Mouse (Mus musculus) forebrain, embryonic 13.5 days (tissue): ENCODE results near the gene BC034090. TPM values are rescaled to one million over a fixed set of nuclear protein-coding genes. Genes with fewer than 3 reads are reported as not detected.
A peak's percentile ranks its signal among the peaks of the same experiment; 100 is the strongest.
"Not testable (repeated sequence)": the region's sequence is repeated elsewhere in the genome, so short reads cannot be mapped to it uniquely, and the experiment has no call there.

ENCODE experiments used
- ATAC-seq: fragments of 200-750 bp; cut with Nextera tagmentation; 2 replicates; pipeline ENCODE4 v1.8.0; 2017
- H3K27ac ChIP-seq: fragments of 300-500 bp; sonication (generic); 2 replicates; pipeline ENCODE4 v1.5.1; 2015; ENCODE audit warnings: inconsistent platforms, mild to moderate bottlenecking, moderate library complexity
- H3K27me3 ChIP-seq: fragments of 300-500 bp; sonication (generic); 2 replicates; pipeline ENCODE4 v1.6.1; 2015; ENCODE audit warnings: mild to moderate bottlenecking, inconsistent platforms
- H3K36me3 ChIP-seq: fragments of 300-500 bp; sonication (generic); 2 replicates; pipeline ENCODE4 v1.6.1; 2015; ENCODE audit warnings: mild to moderate bottlenecking, inconsistent platforms; ENCODE audit not compliant: poor library complexity, severe bottlenecking
- H3K4me1 ChIP-seq: fragments of 300-500 bp; sonication (generic); 2 replicates; pipeline ENCODE4 v1.6.1; 2015; ENCODE audit warnings: inconsistent platforms
- H3K4me2 ChIP-seq: fragments of 300-500 bp; sonication (generic); 2 replicates; pipeline ENCODE4 v1.6.1; 2015; ENCODE audit warnings: inconsistent platforms, mild to moderate bottlenecking, moderate library complexity
- H3K4me3 ChIP-seq: fragments of 300-500 bp; sonication (generic); 2 replicates; pipeline ENCODE4 v1.5.1; 2015; ENCODE audit warnings: mild to moderate bottlenecking, inconsistent platforms
- H3K9ac ChIP-seq: fragments of 300-500 bp; sonication (generic); 2 replicates; pipeline ENCODE4 v1.6.1; 2015; ENCODE audit warnings: mild to moderate bottlenecking, inconsistent platforms
- H3K9me3 ChIP-seq: fragments of 300-500 bp; sonication (generic); replicated peaks from 2 replicates; pipeline ENCODE4 v1.6.1; 2016; ENCODE audit warnings: inconsistent platforms
- WGBS: fragments of 180-500 bp; shearing (Covaris S2); methylation state at CpG from one replicate; pipeline ENCODE4 v1.1.7; 2015; 5-methylcytosine and 5-hydroxymethylcytosine counted together
- polyA plus RNA-seq: library from polyadenylated mRNA; unstranded; fragments of >200 nt; fragmentation: Nextera tagmentation; extraction: Ambion mirVana; gene quantifications from 2 replicates; pipeline ENCODE4 v1.2.1, GENCODE M21; 2015

BC034090 gene
- polyA plus RNA-seq, 1 experiment from 2014 or later = 3.4 TPM

GRCm38 (mm10) chr1:155262496-155262895 lies 18.3 kb upstream of the BC034090 start:
- H3K4me2 ChIP-seq, H3K9ac ChIP-seq, H3K36me3 ChIP-seq, H3K9me3 ChIP-seq, ATAC-seq, H3K4me3 ChIP-seq, H3K4me1 ChIP-seq, H3K27me3 ChIP-seq, H3K27ac ChIP-seq: not testable (repeated sequence)
- 92% methylated on average over 10 of the region's 10 CpGs for WGBS

GRCm38 (mm10) chr1:155254309-155254708 lies 10.1 kb upstream of the BC034090 start:
- ATAC-seq = no peak
- no peak overlapping the region for H3K4me2 ChIP-seq
- H3K27ac ChIP-seq = no peak overlapping the region
- no peaks in the 10 kb centered on the region for H3K9me3 ChIP-seq
- no peaks in the 10 kb centered on the region for H3K27me3 ChIP-seq
- WGBS = 86% methylated on average over 8 of the region's 8 CpGs
- no peaks in the 10 kb centered on the region for H3K4me1 ChIP-seq
- no peak overlapping the region for H3K9ac ChIP-seq
- H3K4me3 ChIP-seq = no peak overlapping the region
- H3K36me3 ChIP-seq = no peaks in the 10 kb centered on the region

GRCm38 (mm10) chr1:155253126-155253525 lies 8.9 kb upstream of the BC034090 start:
- no peak overlapping the region for H3K27ac ChIP-seq
- H3K27me3 ChIP-seq = no peaks in the 10 kb centered on the region
- H3K4me2 ChIP-seq = no peak overlapping the region
- WGBS = 77% methylated on average over 12 of the region's 12 CpGs
- H3K4me1 ChIP-seq = no peaks in the 10 kb centered on the region
- H3K4me3 ChIP-seq = no peak overlapping the region
- H3K36me3 ChIP-seq = no peaks in the 10 kb centered on the region
- H3K9ac ChIP-seq = no peak overlapping the region
- ATAC-seq = no peak
- H3K9me3 ChIP-seq = no peaks in the 10 kb centered on the region

GRCm38 (mm10) chr1:155252631-155253121 lies 8.4 kb upstream of the BC034090 start:
- Histone ChIP-seq H3K9ac (no peak overlapping the region), H3K36me3 (no peaks in the 10 kb centered on the region), H3K4me1 (no peaks in the 10 kb centered on the region), H3K27ac (no peak overlapping the region), H3K9me3 (no peaks in the 10 kb centered on the region), H3K4me3 (no peak overlapping the region), H3K4me2 (no peak overlapping the region), H3K27me3 (no peaks in the 10 kb centered on the region)
- WGBS = 62% methylated on average over 6 of the region's 6 CpGs
- no peak for ATAC-seq

GRCm38 (mm10) chr1:155251596-155251995 lies 7.4 kb upstream of the BC034090 start:
- Histone ChIP-seq H3K9me3 (no peaks in the 10 kb centered on the region), H3K4me3 (no peak overlapping the region), H3K4me2 (no peak overlapping the region), H3K27me3 (no peaks in the 10 kb centered on the region), H3K9ac (no peak overlapping the region), H3K36me3 (no peaks in the 10 kb centered on the region), H3K27ac (no peak overlapping the region), H3K4me1 (no peaks in the 10 kb centered on the region)
- 85% methylated on average over 5 of the region's 5 CpGs for WGBS
- ATAC-seq = no peak

GRCm38 (mm10) chr1:155250531-155251135 lies 6.4 kb upstream of the BC034090 start:
- H3K27ac ChIP-seq = no peak overlapping the region
- H3K4me1 ChIP-seq = no peaks in the 10 kb centered on the region
- H3K36me3 ChIP-seq = no peaks in the 10 kb centered on the region
- WGBS = 31% methylated on average over 4 of the region's 4 CpGs
- no peak overlapping the region for H3K9ac ChIP-seq
- no peaks in the 10 kb centered on the region for H3K9me3 ChIP-seq
- H3K4me3 ChIP-seq = no peak overlapping the region
- no peak overlapping the region for H3K4me2 ChIP-seq
- peaks cover 1% of the 10 kb centered on the region for H3K27me3 ChIP-seq
- no peak for ATAC-seq

- Histone ChIP-seq H3K4me3 (no peak overlapping the region), H3K4me2 (no peak overlapping the region), H3K27ac (no peak overlapping the region), H3K36me3 (no peaks in the 10 kb centered on the region), H3K4me1 (peaks cover under 1% of the 10 kb centered on the region; the same call in 1 of the 2 replicates), H3K27me3 (peaks cover 8% of the 10 kb centered on the region), H3K9me3 (no peaks in the 10 kb centered on the region), H3K9ac (no peak overlapping the region)
- WGBS = 30% methylated on average over 5 of the region's 5 CpGs
- no peak for ATAC-seq
Measured at GRCm38 (mm10) chr1:155249896-155250295, 5.7 kb upstream of the BC034090 start.

GRCm38 (mm10) chr1:155248041-155248440 lies 3.8 kb upstream of the BC034090 start:
- Histone ChIP-seq H3K9me3 (no peaks in the 10 kb centered on the region), H3K27ac (no peak overlapping the region), H3K4me3 (no peak overlapping the region), H3K27me3 (peaks cover 24% of the 10 kb centered on the region), H3K9ac (no peak overlapping the region), H3K4me1 (peaks cover 13% of the 10 kb centered on the region), H3K36me3 (no peaks in the 10 kb centered on the region), H3K4me2 (no peak overlapping the region)
- ATAC-seq = no peak
- 74% methylated on average over 5 of the region's 5 CpGs for WGBS

GRCm38 (mm10) chr1:155247441-155247840 lies 3.2 kb upstream of the BC034090 start:
- H3K27me3 ChIP-seq = peaks cover 25% of the 10 kb centered on the region
- H3K4me1 ChIP-seq = peaks cover 13% of the 10 kb centered on the region
- WGBS = 53% methylated on average over 5 of the region's 5 CpGs
- H3K9me3 ChIP-seq = no peaks in the 10 kb centered on the region
- H3K36me3 ChIP-seq = no peaks in the 10 kb centered on the region
- no peak for ATAC-seq
- H3K4me2 ChIP-seq = no peak overlapping the region
- no peak overlapping the region for H3K9ac ChIP-seq
- H3K27ac ChIP-seq = no peak overlapping the region
- H3K4me3 ChIP-seq = no peak overlapping the region

GRCm38 (mm10) chr1:155245516-155245915 lies 1.3 kb upstream of the BC034090 start:
- 66% methylated on average over 7 of the region's 7 CpGs for WGBS
- H3K27ac ChIP-seq = no peak overlapping the region
- no peaks in the 10 kb centered on the region for H3K36me3 ChIP-seq
- no peak overlapping the region for H3K9ac ChIP-seq
- H3K4me3 ChIP-seq = no peak overlapping the region
- H3K9me3 ChIP-seq = no peaks in the 10 kb centered on the region
- peaks cover 25% of the 10 kb centered on the region for H3K27me3 ChIP-seq
- H3K4me1 ChIP-seq = peaks cover 13% of the 10 kb centered on the region
- no peak overlapping the region for H3K4me2 ChIP-seq
- no peak for ATAC-seq

GRCm38 (mm10) chr1:155244771-155245211 lies 547 bp upstream of the BC034090 start:
- 0 out of 2 replicates have a peak overlapping the region, but pooled peaks have one; percentile 8 for H3K27ac ChIP-seq
- no peaks in the 10 kb centered on the region for H3K36me3 ChIP-seq
- WGBS = 5% methylated on average over 29 of the region's 29 CpGs
- peak overlapping the region; percentile 88 for H3K4me2 ChIP-seq
- peak overlapping the region; percentile 51 for H3K4me3 ChIP-seq
- peak overlapping the region; percentile 76 for H3K9ac ChIP-seq
- H3K27me3 ChIP-seq = peaks cover 25% of the 10 kb centered on the region
- peak; percentile 48; the same call in 1 of the 2 replicates for ATAC-seq
- no peaks in the 10 kb centered on the region for H3K9me3 ChIP-seq
- peaks cover 16% of the 10 kb centered on the region for H3K4me1 ChIP-seq

- Histone ChIP-seq H3K9ac (no peak overlapping the region), H3K4me3 (no peak overlapping the region), H3K27me3 (peaks cover 25% of the 10 kb centered on the region), H3K9me3 (no peaks in the 10 kb centered on the region), H3K4me1 (peaks cover 36% of the 10 kb centered on the region), H3K27ac (no peak overlapping the region), H3K4me2 (no peak overlapping the region), H3K36me3 (no peaks in the 10 kb centered on the region)
- WGBS = 85% methylated on average over 1 of the region's 1 CpGs
- no peak for ATAC-seq
Measured at GRCm38 (mm10) chr1:155242488-155242745, 1.8 kb downstream of the BC034090 start.
